Mouse (Mus musculus) lung, postnatal 14 days (tissue): ENCODE results near the gene Aldh8a1.

Experiments used
- DNase-seq: peaks from one replicate; pipeline ENCODE4 v3.0.0; 2021

The Aldh8a1 gene

GRCm38 (mm10) chr10:21420457-21421424 lies 43.6 kb downstream of the Aldh8a1 start:
- DNase-seq = peak; percentile 71

GRCm38 (mm10) chr10:21426515-21426914 lies 49.4 kb downstream of the Aldh8a1 start:
- DNase-seq = no peak

GRCm38 (mm10) chr10:21427996-21428395 lies 50.9 kb downstream of the Aldh8a1 start:
- no peak for DNase-seq

- DNase-seq = no peak
These were observed 62.2 kb downstream of the Aldh8a1 start for GRCm38 (mm10) chr10:21439268-21439667.

- no peak for DNase-seq
These were observed 63.9 kb downstream of the Aldh8a1 start for GRCm38 (mm10) chr10:21441020-21441419.

- DNase-seq = no peak
These were observed 64.6 kb downstream of the Aldh8a1 start for GRCm38 (mm10) chr10:21441690-21442089.

GRCm38 (mm10) chr10:21443646-21444324 lies 66.7 kb downstream of the Aldh8a1 start:
- no peak for DNase-seq

GRCm38 (mm10) chr10:21444410-21444809 lies 67.3 kb downstream of the Aldh8a1 start:
- DNase-seq = no peak
